Mouse (Mus musculus): ENCODE measurements around the gene Erg.

Erg gene

GRCm38 (mm10) chr16:95448643-95449360 is 137.6 kb downstream of the Erg start:
- in situ Hi-C loops (cut with MseI, MboI) = no loop called here

- in situ Hi-C loops (cut with MseI, MboI) = no loop called here
Observed at GRCm38 (mm10) chr16:95447896-95448295, 138.5 kb downstream of the Erg start.

GRCm38 (mm10) chr16:95446368-95446767 is 140.0 kb downstream of the Erg start:
- in situ Hi-C loops (cut with MseI, MboI) = no loop called here

- in situ Hi-C loops (cut with MseI, MboI) = no loop called here
Observed at GRCm38 (mm10) chr16:95442023-95442422, 144.4 kb downstream of the Erg start.

GRCm38 (mm10) chr16:95441179-95441578 is 145.2 kb downstream of the Erg start:
- in situ Hi-C loops (cut with MseI, MboI) = no loop called here

- in situ Hi-C loops (cut with MseI, MboI) = no loop called here
Observed at GRCm38 (mm10) chr16:95440334-95440733, 146.1 kb downstream of the Erg start.

GRCm38 (mm10) chr16:95439794-95440193 is 146.6 kb downstream of the Erg start:
- in situ Hi-C loops (cut with MseI, MboI) = no loop called here

GRCm38 (mm10) chr16:95438848-95439540 is 147.4 kb downstream of the Erg start:
- in situ Hi-C loops (cut with MseI, MboI) = no loop called here

- in situ Hi-C loops (cut with MseI, MboI) = no loop called here
Observed at GRCm38 (mm10) chr16:95436611-95437010, 149.8 kb downstream of the Erg start.

- in situ Hi-C loops (cut with MseI, MboI) = no loop called here
Observed at GRCm38 (mm10) chr16:95436051-95436450, 150.3 kb downstream of the Erg start.

- in situ Hi-C loops (cut with MseI, MboI) = no loop called here
Observed at GRCm38 (mm10) chr16:95434434-95434833, 152.0 kb downstream of the Erg start.

GRCm38 (mm10) chr16:95432540-95432971 is 153.8 kb downstream of the Erg start:
- in situ Hi-C loops (cut with MseI, MboI) = no loop called here

- in situ Hi-C loops (cut with MseI, MboI) = no loop called here
Observed at GRCm38 (mm10) chr16:95429851-95430250, 156.5 kb downstream of the Erg start.

- in situ Hi-C loops (cut with MseI, MboI) = no loop called here
Observed at GRCm38 (mm10) chr16:95428239-95428638, 158.2 kb downstream of the Erg start.

GRCm38 (mm10) chr16:95427512-95427911 is 158.9 kb downstream of the Erg start:
- in situ Hi-C loops (cut with MseI, MboI) = no loop called here

- in situ Hi-C loops (cut with MseI, MboI) = no loop called here
Observed at GRCm38 (mm10) chr16:95422658-95423073, 163.7 kb downstream of the Erg start.

- in situ Hi-C loops (cut with MseI, MboI) = no loop called here
Observed at GRCm38 (mm10) chr16:95421235-95421886, 165.0 kb downstream of the Erg start.

- in situ Hi-C loops (cut with MseI, MboI) = no loop called here
Observed at GRCm38 (mm10) chr16:95415921-95416320, 170.5 kb downstream of the Erg start.

GRCm38 (mm10) chr16:95415372-95415771 is 171.0 kb downstream of the Erg start:
- in situ Hi-C loops (cut with MseI, MboI) = no loop called here

- in situ Hi-C loops (cut with MseI, MboI) = no loop called here
Observed at GRCm38 (mm10) chr16:95413401-95413959, 172.9 kb downstream of the Erg start.

- in situ Hi-C loops (cut with MseI, MboI) = no loop called here
Observed at GRCm38 (mm10) chr16:95408096-95408495, 178.3 kb downstream of the Erg start.

- in situ Hi-C loops (cut with MseI, MboI) = no loop called here
Observed at GRCm38 (mm10) chr16:95405496-95405895, 180.9 kb downstream of the Erg start.
